Mouse (Mus musculus) thymus, postnatal 14 days (tissue): ENCODE data around the gene Rbfox1.

Source experiments
- DNase-seq: peaks from one replicate; pipeline ENCODE4 v3.0.0; 2021

The Rbfox1 gene

DNA sequence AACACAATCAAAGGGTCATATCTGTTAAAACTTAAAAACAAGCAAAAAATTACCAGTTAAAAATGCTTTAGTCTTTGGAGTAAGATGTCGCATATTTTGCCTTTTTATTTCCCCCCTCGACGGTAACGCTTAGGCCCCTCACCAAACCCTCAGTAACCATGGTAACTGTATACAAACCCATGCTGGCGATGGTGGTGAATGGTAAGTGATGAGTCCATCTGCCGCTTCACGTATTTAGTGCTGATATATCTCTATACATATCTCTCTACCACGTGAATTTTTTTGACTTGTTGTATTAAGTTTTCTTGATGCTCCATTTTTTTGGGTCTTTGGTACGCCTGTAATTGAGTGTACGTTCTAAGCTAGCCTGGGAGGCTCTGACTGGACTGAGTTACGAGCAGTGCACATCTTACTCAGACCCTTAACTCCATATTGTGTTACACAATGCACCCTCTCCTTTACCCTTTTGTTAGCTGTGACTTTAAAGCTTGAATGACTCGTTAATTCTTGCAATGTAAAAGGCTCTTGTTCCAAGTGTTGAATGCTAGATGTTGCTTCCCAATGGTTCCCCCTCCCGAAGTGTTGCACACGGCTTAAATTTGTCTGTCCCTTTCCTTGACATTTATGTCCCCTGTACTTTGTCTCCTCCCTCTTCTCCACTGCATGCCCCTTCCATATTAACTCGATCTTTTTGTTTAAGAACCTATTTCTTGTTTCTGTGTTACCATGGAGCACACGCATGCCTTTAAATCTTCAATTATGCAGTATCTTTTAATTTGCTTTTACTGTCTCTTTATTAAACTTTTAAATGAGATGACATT, 1408.0 kb downstream of the Rbfox1 start:
- no peak for DNase-seq

DNA sequence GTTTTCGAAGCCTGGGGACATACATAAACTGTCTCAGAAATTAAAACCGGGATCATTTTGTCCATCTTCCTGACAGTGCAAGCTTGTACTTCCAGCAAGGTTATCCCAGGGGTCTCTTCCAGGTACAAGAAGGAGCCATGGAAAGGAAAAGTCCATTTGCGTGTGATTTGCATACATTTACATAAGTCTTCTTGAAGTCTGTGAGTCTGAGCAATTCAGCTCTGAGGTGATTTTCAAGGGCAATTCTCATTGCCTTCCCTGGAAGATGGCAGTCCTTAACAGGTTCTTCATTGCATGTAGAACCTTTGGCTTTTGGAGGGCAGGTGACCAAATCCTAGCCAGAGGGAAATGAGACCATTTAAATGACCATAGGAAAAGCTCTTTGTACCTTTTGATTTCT, 1417.3 kb downstream of the Rbfox1 start:
- DNase-seq, result no peak

DNA sequence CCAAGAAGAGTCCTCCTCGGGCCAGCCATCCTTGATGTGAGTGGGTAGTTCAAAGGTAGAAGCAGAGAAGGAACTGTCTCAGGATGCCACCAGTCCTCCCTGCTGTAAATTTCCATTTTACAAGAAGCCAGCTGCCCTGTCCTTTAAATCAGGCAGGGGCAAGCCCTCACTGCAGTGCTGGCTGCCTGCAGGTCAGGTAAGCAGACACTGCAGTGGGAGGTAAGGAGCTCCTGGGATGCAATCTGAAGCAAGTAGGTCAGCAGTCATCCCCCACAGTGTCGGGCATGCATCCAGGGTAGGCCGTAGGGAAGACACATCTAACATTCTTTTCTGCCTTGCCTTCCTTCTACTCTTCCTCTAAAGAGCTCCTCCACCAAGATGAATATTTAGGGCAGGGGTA, 1444.0 kb downstream of the Rbfox1 start:
- DNase-seq, result no peak

DNA sequence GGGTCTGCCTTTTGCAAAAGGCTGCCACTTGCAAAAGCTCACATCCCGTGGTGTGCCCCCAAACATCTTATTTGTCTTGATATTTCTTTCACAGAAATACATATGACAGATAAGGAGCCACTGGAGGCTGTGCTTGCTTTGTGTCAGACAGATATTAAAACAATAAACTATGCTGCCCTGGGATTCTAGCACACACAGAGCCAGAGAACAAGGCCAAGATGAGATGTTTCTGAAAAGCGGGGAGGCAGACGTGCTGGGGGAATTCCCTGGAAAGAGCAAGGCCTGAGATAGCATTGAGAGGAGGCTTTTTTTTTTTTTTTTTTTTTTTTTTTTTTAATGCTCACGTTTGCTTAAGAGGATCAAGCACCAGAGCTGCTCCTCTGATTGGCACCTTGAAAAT, 1456.0 kb downstream of the Rbfox1 start:
- DNase-seq, result no peak

DNA sequence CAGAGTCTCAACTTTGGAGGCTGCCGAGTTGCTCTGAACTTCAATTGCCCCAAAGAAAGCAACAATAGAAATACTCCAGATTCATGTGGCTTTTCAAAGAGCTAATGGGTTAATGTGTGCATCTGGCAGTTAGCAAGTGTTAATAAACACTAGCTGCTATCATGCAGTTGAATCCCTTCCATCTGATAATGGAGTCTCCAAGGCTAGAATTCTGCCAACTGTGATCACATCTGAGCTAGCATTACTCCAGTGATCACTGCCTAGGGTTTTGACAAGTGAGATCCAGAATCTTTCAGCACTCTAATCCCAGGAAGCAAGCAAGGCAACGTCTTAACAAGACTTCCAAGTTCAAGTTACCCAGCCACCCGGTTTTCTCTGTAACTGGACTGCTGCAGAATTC, 1460.1 kb downstream of the Rbfox1 start:
- DNase-seq, result no peak

- DNase-seq, result no peak
Measured at GRCm38 (mm10) chr16:7346001-7346625, 1461.0 kb downstream of the Rbfox1 start.

GRCm38 (mm10) chr16:7347522-7348165, 1462.5 kb downstream of the Rbfox1 start:
- DNase-seq, result no peak

- no peak for DNase-seq
Measured at GRCm38 (mm10) chr16:7352808-7353207, 1467.7 kb downstream of the Rbfox1 start.

DNA sequence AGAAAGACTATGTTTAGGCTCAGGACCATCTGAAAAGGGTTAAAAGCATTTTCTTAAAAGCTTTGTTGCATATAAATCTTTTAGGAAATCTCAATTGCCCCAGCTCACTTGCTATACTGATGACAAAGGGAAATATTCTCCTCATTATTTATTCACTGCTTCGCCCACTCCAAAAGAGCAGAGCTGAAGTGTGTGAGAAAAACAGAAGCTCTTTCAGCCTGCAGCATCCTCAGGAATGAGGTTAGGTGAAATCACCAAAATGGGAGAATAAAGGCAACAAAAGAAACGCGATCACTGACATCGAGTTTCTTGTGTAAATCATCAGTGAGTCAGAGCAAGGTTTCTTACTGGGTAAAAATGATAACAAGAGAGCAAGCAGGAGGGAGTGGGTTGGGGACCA, 1469.0 kb downstream of the Rbfox1 start:
- DNase-seq, result no peak

GRCm38 (mm10) chr16:7359043-7359442, 1473.9 kb downstream of the Rbfox1 start:
- no peak for DNase-seq

GRCm38 (mm10) chr16:7360706-7361105, 1475.6 kb downstream of the Rbfox1 start:
- DNase-seq, result no peak

DNA sequence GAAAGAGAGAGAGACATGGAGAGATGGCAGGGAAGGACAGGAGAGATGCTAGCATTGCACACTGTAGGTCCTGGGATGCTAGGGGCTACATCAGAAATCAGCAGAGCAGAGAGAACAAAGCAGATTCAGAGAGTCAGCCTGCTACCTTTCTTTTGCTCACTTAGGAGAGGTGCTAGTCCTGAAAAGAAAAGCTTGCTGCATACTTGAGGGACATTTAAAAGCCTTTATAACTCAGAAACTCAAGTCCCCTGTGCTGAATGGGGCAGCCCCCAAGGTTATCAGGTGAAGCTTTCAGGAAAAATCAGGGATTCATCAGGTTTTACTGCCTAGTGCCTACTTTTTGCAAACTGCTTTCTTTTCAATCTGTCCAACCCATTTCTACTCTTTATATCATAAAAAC, 1480.7 kb downstream of the Rbfox1 start:
- DNase-seq, result no peak

- no peak for DNase-seq
Measured at GRCm38 (mm10) chr16:7374146-7374545, 1489.0 kb downstream of the Rbfox1 start.

GRCm38 (mm10) chr16:7374674-7375073, 1489.5 kb downstream of the Rbfox1 start:
- DNase-seq, result no peak

- no peak for DNase-seq
Measured at GRCm38 (mm10) chr16:7396101-7396500, 1510.9 kb downstream of the Rbfox1 start.

GRCm38 (mm10) chr16:7404766-7405492, 1519.8 kb downstream of the Rbfox1 start:
- no peak for DNase-seq

- DNase-seq, result no peak
Measured at GRCm38 (mm10) chr16:7407862-7408640, 1522.9 kb downstream of the Rbfox1 start.

DNA sequence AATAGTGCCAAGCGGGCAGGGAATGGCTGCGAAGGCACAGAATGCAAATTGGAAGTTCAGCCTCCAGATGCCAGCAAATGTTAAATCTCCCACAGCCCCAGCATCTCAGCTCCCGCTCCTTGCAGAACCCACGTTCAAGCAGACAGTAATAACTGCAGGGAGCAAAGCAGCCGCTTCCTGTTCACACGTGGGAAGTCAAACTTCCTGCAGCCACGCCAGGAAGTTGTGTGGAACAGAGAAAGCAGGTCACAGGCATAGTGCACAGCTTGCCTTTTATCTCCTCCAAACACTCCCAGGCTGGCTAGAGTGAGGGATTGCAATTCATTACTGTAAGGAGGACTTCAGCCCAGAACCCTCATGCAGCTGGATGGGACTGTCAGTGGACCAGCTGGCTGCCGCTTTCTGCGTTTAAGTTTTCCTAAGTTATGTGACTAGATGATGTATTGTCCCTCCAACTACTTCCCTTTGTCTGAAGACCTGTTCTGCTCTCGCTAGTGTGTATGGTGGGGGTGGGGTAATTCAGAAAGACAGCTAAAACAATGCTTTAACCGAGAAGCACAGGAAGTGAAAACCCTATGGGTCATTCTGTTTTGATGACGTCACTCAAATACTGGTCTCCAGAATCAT, 1534.6 kb downstream of the Rbfox1 start:
- DNase-seq, result peak; percentile 60

DNA sequence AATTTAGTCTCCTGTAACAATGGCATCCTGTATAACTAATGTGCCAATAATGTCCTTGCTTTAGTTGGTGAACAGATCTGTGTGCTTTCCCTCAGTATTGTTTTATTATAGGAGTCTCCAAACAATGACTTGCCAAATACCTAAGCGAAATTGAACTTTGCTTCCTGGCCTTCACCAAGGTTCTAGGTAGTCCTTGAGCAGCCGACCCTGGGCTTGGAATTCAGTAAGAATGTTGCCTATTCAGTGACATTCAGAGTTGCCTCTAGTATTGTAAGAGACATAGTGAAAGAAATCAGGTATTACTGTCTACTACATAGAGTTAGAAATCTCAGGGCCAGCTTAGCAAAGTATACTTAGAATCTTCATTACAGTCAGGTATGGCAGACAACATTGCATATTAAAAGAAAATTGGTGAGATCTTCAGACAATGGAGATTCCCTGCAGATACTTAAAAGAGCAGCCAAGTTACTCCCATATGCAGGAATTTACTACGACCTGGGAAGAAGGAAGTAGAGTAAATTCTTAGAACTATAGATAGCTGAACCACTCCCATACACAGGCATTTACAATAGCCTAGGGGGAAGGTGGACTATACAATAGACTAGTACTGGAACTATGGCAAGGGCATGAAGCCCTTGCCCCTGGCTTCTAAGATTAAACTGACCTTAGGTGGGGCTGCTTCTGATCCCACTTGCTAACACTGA, 1540.4 kb downstream of the Rbfox1 start:
- no peak for DNase-seq

DNA sequence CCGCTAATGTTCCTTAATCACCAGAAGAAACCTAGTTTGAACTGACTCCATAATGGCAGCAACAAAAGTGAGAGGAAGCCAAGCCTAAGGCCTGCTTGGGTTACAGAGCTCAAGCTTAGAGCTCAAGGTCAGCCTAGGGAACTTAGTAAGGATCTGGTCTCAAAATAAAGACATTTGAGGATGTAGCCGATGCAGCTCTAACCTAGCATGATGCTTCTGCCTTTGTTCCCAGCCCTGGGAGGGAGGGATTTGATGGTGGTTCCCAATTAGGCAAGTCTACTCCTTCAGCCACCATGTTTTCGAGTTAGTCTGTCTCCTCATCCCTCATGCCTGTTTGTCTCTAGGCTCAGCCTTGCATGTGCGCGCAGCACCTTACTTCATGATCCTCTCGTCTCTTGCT, 1548.1 kb downstream of the Rbfox1 start:
- DNase-seq, result no peak

- no peak for DNase-seq
Measured at GRCm38 (mm10) chr16:7446791-7447290, 1561.7 kb downstream of the Rbfox1 start.
